Mouse (Mus musculus) frontal cortex, adult 2 months (tissue): ENCODE data around the gene Borcs5. TPM values are rescaled to one million over a fixed set of nuclear protein-coding genes. Genes with fewer than 3 reads are reported as not detected.

Experiments used
- DNase-seq, 2 experiments: peaks; one replicate each; pipeline ENCODE4 v3.0.0; 2022; ENCODE audit warnings: low spot score in 1 of 2; ENCODE audit errors: extremely low spot score in 1 of 2
- polyA plus RNA-seq: library from polyadenylated mRNA; depleted of rRNA; stranded (reverse); fragments of >200 nt; gene quantifications from 2 replicates; pipeline ENCODE4 v1.2.3, GENCODE M21; 2012

Borcs5 gene
- polyA plus RNA-seq, 1 experiment: 39.6 TPM

- no peak for DNase-seq
Measured at GRCm38 (mm10) chr6:134625431-134625830, 13.9 kb upstream of the Borcs5 start.

- DNase-seq: no peak
Measured at GRCm38 (mm10) chr6:134626564-134626963, 12.7 kb upstream of the Borcs5 start.

- DNase-seq: no peak
Measured at GRCm38 (mm10) chr6:134630447-134630846, 8.9 kb upstream of the Borcs5 start.

GRCm38 (mm10) chr6:134631947-134632687 lies 7.2 kb upstream of the Borcs5 start, which contains the start of gene Mansc1:
TSS of gene Mansc1 (minus strand) at chr6:134632488.
- DNase-seq: peak in 1 of 2 experiments; percentile 55

GRCm38 (mm10) chr6:134632756-134633155 lies 6.6 kb upstream of the Borcs5 start:
- DNase-seq: no peak

GRCm38 (mm10) chr6:134633553-134633952 lies 5.8 kb upstream of the Borcs5 start:
- DNase-seq: no peak

- DNase-seq: no peak
Measured at GRCm38 (mm10) chr6:134636476-134636875, 2.8 kb upstream of the Borcs5 start.

GRCm38 (mm10) chr6:134639900-134640299 lies 590 bp downstream of the Borcs5 start:
- DNase-seq: no peak

GRCm38 (mm10) chr6:134640485-134641475 lies 1.5 kb downstream of the Borcs5 start:
- DNase-seq: peak; percentile 86 to 94

- DNase-seq: no peak
Measured at GRCm38 (mm10) chr6:134641738-134642446, 2.6 kb downstream of the Borcs5 start.

GRCm38 (mm10) chr6:134643296-134643695 lies 4.0 kb downstream of the Borcs5 start:
- no peak for DNase-seq

- no peak for DNase-seq
Measured at GRCm38 (mm10) chr6:134646835-134647234, 7.5 kb downstream of the Borcs5 start.

GRCm38 (mm10) chr6:134647621-134648020 lies 8.3 kb downstream of the Borcs5 start:
- peak in 1 of 2 experiments; percentile 22 for DNase-seq

- peak; percentile 43 to 70 for DNase-seq
Measured at GRCm38 (mm10) chr6:134648356-134648755, 9.0 kb downstream of the Borcs5 start.

- DNase-seq: no peak
Measured at GRCm38 (mm10) chr6:134656527-134656926, 17.2 kb downstream of the Borcs5 start.

- DNase-seq: peak; percentile 27 to 79
Measured at GRCm38 (mm10) chr6:134659108-134659958, 20.0 kb downstream of the Borcs5 start.

GRCm38 (mm10) chr6:134660714-134661406 lies 21.6 kb downstream of the Borcs5 start:
- DNase-seq: no peak

GRCm38 (mm10) chr6:134664573-134664972 lies 25.3 kb downstream of the Borcs5 start:
- DNase-seq: no peak

- DNase-seq: no peak
Measured at GRCm38 (mm10) chr6:134665817-134666216, 26.5 kb downstream of the Borcs5 start.
